Mouse (Mus musculus): ENCODE data around the gene Olfr675. TPM values are rescaled to one million over a fixed set of nuclear protein-coding genes. Genes with fewer than 3 reads are reported as not detected.
"Not testable (repeated sequence)": the region's sequence is repeated elsewhere in the genome, so short reads cannot be mapped to it uniquely, and the experiment has no call there.

Gene Olfr675
- not detected for total RNA-seq (2021)
- long read RNA-seq, experiment 1: 0 reads
- long read RNA-seq, experiment 2: 0 reads

DNA sequence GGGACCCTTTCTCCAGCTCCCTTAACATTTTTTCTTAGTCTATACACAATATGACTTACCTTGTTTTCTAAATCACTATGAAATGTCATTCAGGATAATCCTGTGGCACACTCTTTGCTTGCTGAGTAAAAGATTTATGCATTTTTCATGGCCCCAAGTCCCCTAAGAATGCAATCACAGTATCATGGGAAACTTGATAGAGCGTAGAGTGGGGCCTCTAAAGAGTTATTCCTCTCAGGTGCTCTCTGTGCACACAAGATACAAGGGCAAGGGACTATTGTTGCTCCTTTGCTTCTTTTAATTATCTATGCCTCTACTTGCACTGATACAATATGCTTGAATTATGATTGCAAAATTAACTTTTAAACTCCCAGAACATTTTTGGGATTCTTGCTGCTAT, at the start of gene Olfr675:
Gene Olfr675 (minus strand): TSS at position 101 of the 400 bp plus-strand sequence.
- intact Hi-C loops (cut with DNase I; ENCODE audit: low total_unique reads): no loop called here
- DNase-seq: no peak

DNA sequence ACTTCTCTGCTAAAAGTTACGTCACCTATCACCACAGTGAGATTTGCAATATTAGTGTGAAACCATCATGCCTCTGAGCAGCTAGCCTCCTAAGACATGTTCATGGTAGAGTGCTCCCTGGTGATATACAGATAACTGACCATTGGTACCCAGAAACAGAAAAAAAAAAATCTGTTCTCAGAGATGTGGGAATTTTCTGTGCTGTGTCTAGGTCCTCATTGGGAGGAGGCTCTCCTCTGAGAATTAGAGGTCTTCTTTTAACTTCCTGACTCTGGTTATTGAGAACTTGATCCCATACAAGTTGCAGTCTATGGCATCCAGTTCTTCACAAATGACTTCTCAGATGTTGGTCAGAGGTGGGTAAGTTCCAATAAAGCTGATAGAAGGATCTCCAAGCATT, 35.9 kb upstream of the Olfr675 start, which contains the start of gene Olfr678:
Gene Olfr678 (plus strand): TSS at position 301 of the 400 bp plus-strand sequence.
- intact Hi-C loops (cut with DNase I; ENCODE audit: low total_unique reads): no loop called here
- DNase-seq: no peak

DNA sequence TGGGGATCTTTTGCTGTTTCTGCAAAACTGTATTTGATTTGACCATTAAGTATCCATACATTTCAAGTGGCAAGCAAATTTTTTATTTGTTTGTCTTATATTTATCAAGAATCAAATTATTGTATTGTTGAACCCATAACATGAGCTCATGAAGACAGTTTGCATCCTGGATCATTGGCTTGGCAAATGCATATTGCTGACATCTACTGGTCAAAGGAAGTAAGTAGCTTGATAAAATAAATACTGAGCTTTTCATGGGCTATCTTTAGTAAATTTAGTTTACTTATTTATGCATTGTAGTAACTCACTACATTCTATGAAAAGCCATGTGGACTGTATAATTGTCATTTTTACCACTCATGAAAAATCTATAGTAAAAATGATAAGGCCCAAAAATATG, 30.7 kb upstream of the Olfr675 start:
- no peak for DNase-seq
- intact Hi-C loops (cut with DNase I; ENCODE audit: low total_unique reads): no loop called here

DNA sequence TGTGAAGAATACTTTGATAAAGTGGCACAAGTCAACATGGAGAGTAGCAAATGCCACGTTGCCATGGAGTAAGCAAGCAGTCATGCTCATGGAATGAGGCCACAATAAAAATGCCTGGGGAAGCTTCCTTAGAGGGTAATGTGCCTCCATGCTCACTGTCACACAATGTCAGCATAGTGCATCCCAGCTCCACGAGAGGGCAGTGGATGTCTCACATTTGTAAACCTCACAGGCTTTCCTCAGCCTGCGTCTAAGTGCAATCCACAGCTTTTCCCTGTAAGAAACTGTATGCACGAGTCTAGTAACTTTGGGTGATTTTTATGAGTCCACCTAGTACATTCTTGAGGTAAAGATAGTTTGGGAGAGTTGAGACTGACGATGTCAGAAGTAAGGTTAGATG, 5.6 kb upstream of the Olfr675 start:
- intact Hi-C loops (cut with DNase I; ENCODE audit: low total_unique reads); DNase-seq: not testable (repeated sequence)

DNA sequence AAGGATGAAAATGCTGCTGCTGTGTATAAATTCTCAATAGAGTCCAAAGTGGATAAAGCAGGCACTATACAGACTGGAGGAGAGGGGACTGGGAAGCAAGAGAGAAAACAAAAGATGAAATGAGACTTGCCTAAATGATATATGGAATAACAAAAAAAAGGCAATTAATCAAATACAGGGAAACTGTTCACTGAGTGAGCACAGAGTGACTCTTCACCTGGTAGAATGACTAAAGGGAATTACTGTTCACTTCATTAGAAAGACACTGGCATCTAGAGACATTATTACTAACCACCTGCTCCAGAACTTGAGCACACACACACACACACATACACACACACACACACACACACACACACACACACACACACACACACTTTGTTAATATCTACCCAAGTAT, 4.1 kb upstream of the Olfr675 start, which contains the start of gene Olfr676:
Gene Olfr676 (plus strand): TSS at position 301 of the 400 bp plus-strand sequence.
- intact Hi-C loops (cut with DNase I; ENCODE audit: low total_unique reads): no loop called here
- DNase-seq: no peak

DNA sequence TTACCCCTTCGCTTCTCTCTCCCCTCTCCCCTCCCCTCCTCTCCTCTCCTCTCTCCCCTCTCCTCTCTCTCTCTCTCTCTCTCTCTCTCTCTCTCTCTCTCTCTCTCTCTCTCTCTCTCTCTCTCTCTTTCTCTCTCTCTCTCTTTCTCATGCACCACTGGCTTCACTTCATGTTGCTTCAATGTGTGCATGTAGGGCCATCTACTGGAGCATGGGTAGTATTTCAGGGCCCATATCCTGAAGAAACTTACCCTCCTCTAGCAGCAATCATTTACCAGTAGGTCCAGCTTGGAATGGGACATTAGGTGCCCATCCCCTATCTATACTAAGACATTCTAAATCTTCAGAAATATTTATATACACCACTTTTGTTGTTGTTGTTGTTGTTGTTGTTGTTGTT, 5.7 kb downstream of the Olfr675 start:
- no peak for DNase-seq
- intact Hi-C loops (cut with DNase I; ENCODE audit: low total_unique reads): no loop called here

DNA sequence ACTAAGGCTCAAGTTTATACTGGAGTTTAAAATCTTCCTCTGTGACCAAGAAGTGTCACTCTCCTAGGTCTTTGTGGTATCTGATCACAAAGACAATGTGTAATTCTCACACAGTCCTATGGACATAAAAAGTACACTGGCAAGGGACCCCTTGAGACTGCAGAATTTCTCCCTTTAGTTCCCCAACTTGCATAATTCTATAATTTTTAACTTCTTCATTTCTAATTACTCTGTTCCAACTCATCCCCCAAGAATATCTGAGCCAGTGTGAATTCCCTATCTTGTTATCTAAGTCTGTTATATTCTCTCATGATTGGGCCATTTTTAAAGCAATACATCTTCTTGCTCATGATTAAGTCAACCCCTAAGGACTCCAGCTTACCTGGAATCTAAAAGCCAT, 26.3 kb downstream of the Olfr675 start, which contains the start of gene Olfr672:
Gene Olfr672 (minus strand): TSS at position 101 of the 400 bp plus-strand sequence.
- DNase-seq: no peak
- intact Hi-C loops (cut with DNase I; ENCODE audit: low total_unique reads): no loop called here

DNA sequence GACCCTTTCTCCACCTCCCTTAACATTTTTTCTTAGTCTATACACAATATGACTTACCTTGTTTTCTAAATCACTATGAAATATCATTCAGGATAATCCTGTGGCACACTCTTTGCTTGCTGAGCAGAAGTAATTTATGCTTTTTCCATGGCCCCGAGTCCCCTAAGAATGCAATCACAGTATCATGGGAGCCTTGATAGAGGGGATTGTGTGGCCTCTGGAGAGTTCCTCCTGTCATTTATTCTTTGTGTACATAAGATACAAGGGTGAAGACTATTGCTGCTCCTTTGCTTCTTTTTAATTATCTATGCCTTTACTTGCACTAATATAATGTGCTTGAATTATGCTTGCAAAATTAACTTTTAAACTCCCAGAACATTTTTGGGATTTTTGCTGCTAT, 49.2 kb downstream of the Olfr675 start, which contains the start of gene Olfr671:
Gene Olfr671 (minus strand): TSS at position 101 of the 400 bp plus-strand sequence.
- intact Hi-C loops (cut with DNase I; ENCODE audit: low total_unique reads): no loop called here
- no peak for DNase-seq

DNA sequence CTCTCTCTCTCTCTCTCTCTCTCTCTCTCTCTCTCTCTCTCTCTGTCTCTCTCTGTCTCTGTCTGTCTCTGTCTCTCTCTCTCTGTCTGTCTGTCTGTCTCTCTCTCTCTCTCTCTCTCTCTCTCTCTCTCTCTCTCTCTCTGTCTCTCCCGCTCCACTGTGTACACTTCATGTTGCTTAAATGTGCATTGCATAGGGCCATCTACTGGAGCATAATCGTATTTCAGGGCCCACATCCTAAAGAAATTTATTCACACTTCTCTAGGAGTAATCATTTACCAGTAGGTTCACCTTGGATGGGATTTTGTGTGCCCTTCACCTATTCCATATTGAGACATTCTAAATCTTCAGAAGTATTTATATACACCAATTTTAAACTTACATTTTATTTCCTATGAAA, 55.8 kb downstream of the Olfr675 start:
- intact Hi-C loops (cut with DNase I; ENCODE audit: low total_unique reads); DNase-seq: not testable (repeated sequence)

Other genes starting within 250 kb of the Olfr675 start
- gene Usp17lb, start 185.9 kb downstream of the Olfr675 start, total RNA-seq (2021): not detected
- not detected for gene Usp17la, start 171.5 kb downstream of the Olfr675 start, total RNA-seq (2021)
- not detected for gene Olfr665, start 150.4 kb downstream of the Olfr675 start, total RNA-seq (2021)
- gene Olfr666, start 132.5 kb downstream of the Olfr675 start, total RNA-seq (2021): not detected
- not detected for gene Olfr667, start 107.0 kb downstream of the Olfr675 start, total RNA-seq (2021)
- not detected for gene Olfr668, start 100.4 kb downstream of the Olfr675 start, total RNA-seq (2021)
- not detected for gene Olfr669, start 94.2 kb downstream of the Olfr675 start, total RNA-seq (2021)
- not detected for gene Olfr670, start 65.8 kb downstream of the Olfr675 start, total RNA-seq (2021)
- gene Olfr671, start 49.3 kb downstream of the Olfr675 start, total RNA-seq (2021): not detected
- gene Olfr672, start 26.4 kb downstream of the Olfr675 start, total RNA-seq (2021): not detected
- gene Olfr676, start 4.2 kb upstream of the Olfr675 start, total RNA-seq (2021): not detected
- not detected for gene Olfr677, start 22.9 kb upstream of the Olfr675 start, total RNA-seq (2021)
- not detected for gene Olfr678, start 36.0 kb upstream of the Olfr675 start, total RNA-seq (2021)
- gene Olfr679, start 52.7 kb upstream of the Olfr675 start, total RNA-seq (2021): not detected
- gene Olfr680-ps1, start 64.4 kb upstream of the Olfr675 start, total RNA-seq (2021): not detected
- not detected for gene Olfr681, start 88.4 kb upstream of the Olfr675 start, total RNA-seq (2021)
- not detected for gene Olfr683, start 118.6 kb upstream of the Olfr675 start, total RNA-seq (2021)
- gene Olfr684, start 135.2 kb upstream of the Olfr675 start, total RNA-seq (2021): not detected
- gene Olfr685, start 157.6 kb upstream of the Olfr675 start, total RNA-seq (2021): not detected
- not detected for gene Olfr686, start 179.0 kb upstream of the Olfr675 start, total RNA-seq (2021)

Data from gastrocnemius, postnatal 14 days (tissue).